Comparison of ENCODE assay signal across 10 mouse cellular contexts in genomic region chr6:119237427-119237989, GRCm38 (mm10). TPM values are rescaled to one million over a fixed set of nuclear protein-coding genes. Genes with fewer than 3 reads are reported as not detected.
DNase-seq lines count a peak whose midpoint lies in the region; ATAC-seq lines count a peak whose summit lies in the region.
"Had no signal": no experiment of that assay in that cellular context is flagged by ENCODE, and none has a peak within 500 bp of the region (broad histone marks: within the 10 kb centered on the region; RNA-seq: fewer than 3 reads in every experiment).

No protein-coding gene starts in this region.

- WGBS in kidney, embryonic 16.5 days = 65% methylated on average over 8 of the region's 8 CpGs
- 57% methylated on average over 8 of the region's 8 CpGs for WGBS in forebrain, embryonic 12.5 days
- WGBS in intestine, embryonic 16.5 days = 64% methylated on average over 8 of the region's 8 CpGs

- H3K36me3 ChIP-seq in kidney, embryonic 16.5 days (ENCODE audit: insufficient read depth, low read length) = no peaks in the 10 kb centered on the region
- no peaks in the 10 kb centered on the region for H3K36me3 ChIP-seq in forebrain, embryonic 12.5 days (replicated peaks)
- no peaks in the 10 kb centered on the region for H3K36me3 ChIP-seq in intestine, embryonic 16.5 days (ENCODE audit: control insufficient read depth, insufficient read depth, low read length)
- H3K36me3 ChIP-seq: liver, embryonic 15.5 days had no signal

- no peak overlapping the region for H3K4me3 ChIP-seq in kidney, embryonic 16.5 days (ENCODE audit: low read length)
- H3K4me3 ChIP-seq in forebrain, embryonic 12.5 days (replicated peaks) = no peak overlapping the region
- H3K4me3 ChIP-seq in intestine, embryonic 16.5 days (ENCODE audit: low read length) = no peak overlapping the region
- H3K4me3 ChIP-seq: liver, embryonic 15.5 days had no signal

- no peak overlapping the region for H3K27ac ChIP-seq in kidney, embryonic 16.5 days (ENCODE audit: low read length)
- H3K27ac ChIP-seq in forebrain, embryonic 12.5 days = peak overlapping the region; percentile 25; the same call in 1 of the 2 replicates
- no peak overlapping the region for H3K27ac ChIP-seq in intestine, embryonic 16.5 days (ENCODE audit: low read length)
- H3K27ac ChIP-seq: liver, embryonic 15.5 days had no signal

- DNase-seq in kidney, postnatal 36 days = peak; percentile 24 to 57
- peak; percentile 65 to 75 for DNase-seq in layer of hippocampus, postnatal 36 days
- peak; percentile 59 to 67 for DNase-seq in right cerebral cortex, adult 2 months (ENCODE audit: low spot score in 2 of 2)
- no peak for DNase-seq in urinary bladder, adult 18-20 months (ENCODE audit: low spot score in 2 of 2)

- no peaks in the 10 kb centered on the region for H3K27me3 ChIP-seq in kidney, embryonic 16.5 days (ENCODE audit: insufficient read depth, low read length)
- no peaks in the 10 kb centered on the region for H3K27me3 ChIP-seq in forebrain, embryonic 12.5 days
- no peaks in the 10 kb centered on the region for H3K27me3 ChIP-seq in intestine, embryonic 16.5 days (replicated peaks; ENCODE audit: control insufficient read depth, insufficient read depth, low read length)
- H3K27me3 ChIP-seq: liver, embryonic 15.5 days had no signal

- no peaks in the 10 kb centered on the region for H3K9me3 ChIP-seq in kidney, embryonic 16.5 days (ENCODE audit: low read length)
- H3K9me3 ChIP-seq in forebrain, embryonic 12.5 days = no peaks in the 10 kb centered on the region
- H3K9me3 ChIP-seq in intestine, embryonic 16.5 days (ENCODE audit: control insufficient read depth, low read length) = no peaks in the 10 kb centered on the region
- H3K9me3 ChIP-seq: liver, embryonic 15.5 days had no signal

- no peak overlapping the region for H3K4me2 ChIP-seq in kidney, embryonic 16.5 days (replicated peaks; ENCODE audit: low read depth, low read length)
- no peak overlapping the region for H3K4me2 ChIP-seq in forebrain, embryonic 12.5 days
- no peak overlapping the region for H3K4me2 ChIP-seq in intestine, embryonic 16.5 days (ENCODE audit: low read depth, low read length)
- H3K4me2 ChIP-seq: liver, embryonic 15.5 days had no signal

- no peak overlapping the region for H3K9ac ChIP-seq in kidney, embryonic 16.5 days (replicated peaks; ENCODE audit: low read length)
- H3K9ac ChIP-seq in forebrain, embryonic 12.5 days = no peak overlapping the region
- no peak overlapping the region for H3K9ac ChIP-seq in intestine, embryonic 16.5 days (ENCODE audit: low read depth, low read length)
- H3K9ac ChIP-seq: liver, embryonic 15.5 days had no signal

- H3K4me1 ChIP-seq in kidney, embryonic 16.5 days (ENCODE audit: insufficient read depth, low read length) = peaks cover 6% of the 10 kb centered on the region; the same call in 1 of the 2 replicates
- H3K4me1 ChIP-seq in forebrain, embryonic 12.5 days = peaks cover 20% of the 10 kb centered on the region
- no peaks in the 10 kb centered on the region for H3K4me1 ChIP-seq in intestine, embryonic 16.5 days (ENCODE audit: control insufficient read depth, insufficient read depth, low read length)
- H3K4me1 ChIP-seq: liver, embryonic 15.5 days had no signal

- ATAC-seq in kidney, embryonic 16.5 days (ENCODE audit: low FRiP score, low TSS enrichment) = no peak
- peak; percentile 71 for ATAC-seq in cerebellum, adult (ENCODE audit: insufficient number of reproducible peaks, low FRiP score, low TSS enrichment)
- ATAC-seq in forebrain, embryonic 12.5 days (ENCODE audit: low FRiP score) = peak; percentile 44; the same call in 1 of the 2 replicates
- ATAC-seq in intestine, embryonic 16.5 days = no peak

RNA-seq across cellular contexts. Expression of gene Cacna2d4, which starts 1.2 kb away (rescaled TPM):
- 0.14 TPM in 1 of 2 replicates, not detected in the other for polyA plus RNA-seq in kidney, embryonic 16.5 days (2015; fragmentation: Nextera tagmentation; extraction: Ambion mirVana)
- not detected in 2 replicates for polyA plus RNA-seq in forebrain, embryonic 12.5 days (2016; fragmentation: Nextera tagmentation; extraction: Ambion mirVana)
- total RNA-seq in layer of hippocampus, postnatal 36 days (2021) = 1 to 10 TPM in 1 of 2 experiments, under 1 TPM in 1; 0.78 to 1.4 TPM
- polyA plus RNA-seq in intestine, embryonic 16.5 days (2015; fragmentation: Nextera tagmentation; extraction: Ambion mirVana) = 0.11 and 0.15 TPM in 2 replicates
- polyA plus RNA-seq: liver, embryonic 15.5 days; stomach, embryonic 16.5 days had no signal

RNA-seq across cellular contexts. Expression of gene Cacna1c, which starts 41.3 kb away (rescaled TPM):
- polyA plus RNA-seq in kidney, embryonic 16.5 days (2015; fragmentation: Nextera tagmentation; extraction: Ambion mirVana) = 1.4 and 2.6 TPM in 2 replicates
- polyA plus RNA-seq in forebrain, embryonic 12.5 days (2016; fragmentation: Nextera tagmentation; extraction: Ambion mirVana) = 4.6 and 6.2 TPM in 2 replicates
- total RNA-seq in layer of hippocampus, postnatal 36 days (2021) = 10 to 100 TPM; 78.0 to 92.9 TPM
- polyA plus RNA-seq in intestine, embryonic 16.5 days (2015; fragmentation: Nextera tagmentation; extraction: Ambion mirVana) = 1.8 and 2.0 TPM in 2 replicates

Comparison
In these comparisons a context has a peak if more than half of its experiments do, and no peak if none do; other contexts are left out.
1. DNase-seq: peak in kidney, postnatal 36 days (2 of 2), layer of hippocampus, postnatal 36 days (2 of 2) and right cerebral cortex, adult 2 months (2 of 2); none in urinary bladder, adult 18-20 months (0 of 2).
2. ATAC-seq: peak in cerebellum, adult (single experiment) and forebrain, embryonic 12.5 days (single experiment); none in kidney, embryonic 16.5 days (single experiment) and intestine, embryonic 16.5 days (single experiment).